Mouse (Mus musculus) brain, embryonic 14.5 days (tissue): Measurements from ENCODE around the gene Blmh.

Source experiments
- CTCF ChIP-seq: fragments of 200-500 bp; IDR thresholded peaks from 2 replicates; pipeline ENCODE4 v1.5.1; 2012; ENCODE audit warnings: inconsistent platforms, mild to moderate bottlenecking, moderate library complexity, borderline replicate concordance; ENCODE audit not compliant: insufficient read depth, insufficient read length; ENCODE audit errors: extremely low read depth
- POLR2A ChIP-seq: fragments of 200-500 bp; IDR thresholded peaks from 2 replicates; pipeline ENCODE4 v1.6.1; 2012; ENCODE audit warnings: mild to moderate bottlenecking, inconsistent platforms, borderline replicate concordance; ENCODE audit not compliant: poor library complexity, insufficient read depth, insufficient read length, severe bottlenecking; ENCODE audit errors: extremely low read depth

DNA sequence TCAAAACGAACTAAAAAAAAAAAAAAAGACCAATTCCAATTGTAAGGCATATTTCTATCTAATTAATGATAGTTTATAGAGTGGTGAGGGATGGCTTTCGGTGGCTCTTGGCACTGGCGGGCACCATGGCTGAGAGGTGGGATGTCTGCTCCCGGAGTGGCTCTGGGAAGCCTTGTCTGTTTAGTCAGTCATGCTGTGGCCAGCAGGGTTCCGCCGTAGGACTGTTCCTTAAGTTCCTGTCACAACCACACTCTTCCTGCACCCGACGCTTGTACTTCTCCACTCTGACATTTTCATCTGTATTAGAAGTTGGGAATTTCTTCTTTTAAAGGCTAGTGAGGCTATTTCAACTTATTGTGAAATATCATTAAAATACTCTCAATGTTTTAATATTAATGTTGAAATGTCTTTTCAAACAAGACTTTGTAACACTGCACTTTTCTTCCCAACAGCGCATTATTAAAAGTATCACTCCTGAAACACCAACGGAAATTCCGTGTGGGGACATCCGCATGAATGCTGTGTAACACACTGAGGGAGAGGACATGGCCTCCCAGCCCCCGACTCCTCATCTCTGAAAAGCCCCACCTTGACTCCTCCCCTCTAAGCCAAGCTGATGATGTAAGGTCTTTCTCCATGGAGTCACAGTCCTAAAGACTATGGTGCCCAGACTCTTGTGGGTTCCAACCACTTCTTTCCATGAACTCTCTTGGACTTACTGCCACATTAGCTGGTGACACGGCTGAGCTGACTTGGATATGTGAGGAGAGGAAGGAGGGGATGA lies 106.7 kb downstream of the Blmh start:
- TF ChIP-seq CTCF (no peak), POLR2A (no peak)
